Mouse (Mus musculus) kidney, embryonic 16.5 days (tissue): ENCODE data around the gene Rxra. TPM values are rescaled to one million over a fixed set of nuclear protein-coding genes. Genes with fewer than 3 reads are reported as not detected.

Experiments
- ATAC-seq: fragments of 200-750 bp; cut with Nextera tagmentation; 2 replicates; pipeline ENCODE4 v1.8.0; 2017; ENCODE audit warnings: moderate TSS enrichment; ENCODE audit not compliant: low FRiP score, low TSS enrichment
- H3K27ac ChIP-seq: fragments of 300-500 bp; sonication (generic); 2 replicates; pipeline ENCODE4 v1.5.1; 2014; ENCODE audit warnings: low read length
- H3K27me3 ChIP-seq: fragments of 300-500 bp; sonication (generic); 2 replicates; pipeline ENCODE4 v1.6.1; 2014; ENCODE audit warnings: low read length, control low read depth, mixed read lengths; ENCODE audit not compliant: insufficient read depth
- H3K36me3 ChIP-seq: fragments of 300-500 bp; sonication (generic); 2 replicates; pipeline ENCODE4 v1.6.1; 2014; ENCODE audit warnings: low read length, control low read depth, mixed read lengths; ENCODE audit not compliant: insufficient read depth
- H3K4me1 ChIP-seq: fragments of 300-500 bp; sonication (generic); 2 replicates; pipeline ENCODE4 v1.6.1; 2014; ENCODE audit warnings: low read length, control low read depth, mixed read lengths; ENCODE audit not compliant: insufficient read depth
- H3K4me2 ChIP-seq: fragments of 300-500 bp; sonication (generic); replicated peaks from 2 replicates; pipeline ENCODE4 v1.6.1; 2014; ENCODE audit warnings: low read depth, low read length
- H3K4me3 ChIP-seq: fragments of 300-500 bp; sonication (generic); 2 replicates; pipeline ENCODE4 v1.5.1; 2014; ENCODE audit warnings: mild to moderate bottlenecking, low read length
- H3K9ac ChIP-seq: fragments of 300-500 bp; sonication (generic); replicated peaks from 2 replicates; pipeline ENCODE4 v1.6.1; 2014; ENCODE audit warnings: low read length
- H3K9me3 ChIP-seq: fragments of 300-500 bp; sonication (generic); 2 replicates; pipeline ENCODE4 v1.6.1; 2016; ENCODE audit warnings: low read length, control low read depth
- WGBS: fragments of 180-500 bp; shearing (Covaris S2); extraction: QIAGEN DNeasy Blood & Tissue Kit; methylation state at CpG from one replicate; pipeline ENCODE4 v1.1.7; 2014; 5-methylcytosine and 5-hydroxymethylcytosine counted together
- polyA plus RNA-seq: library from polyadenylated mRNA; unstranded; fragments of >200 nt; fragmentation: Nextera tagmentation; extraction: Ambion mirVana; gene quantifications from 2 replicates; pipeline ENCODE4 v1.2.1, GENCODE M21; 2015

The Rxra gene
- polyA plus RNA-seq, 1 experiment from 2014 or later: 11.6 TPM

GRCm38 (mm10) chr2:27754094-27754493 lies 77.9 kb downstream of the Rxra start:
- 94% methylated on average over 9 of the region's 9 CpGs for WGBS
- no peak for ATAC-seq
- Histone ChIP-seq H3K27ac (no peak overlapping the region), H3K4me1 (peaks cover 40% of the 10 kb centered on the region), H3K9me3 (no peaks in the 10 kb centered on the region), H3K4me2 (no peak overlapping the region), H3K9ac (no peak overlapping the region), H3K27me3 (0 out of 2 replicates have a peak, but pooled peaks cover 6% of the 10 kb centered on the region), H3K4me3 (no peak overlapping the region), H3K36me3 (peaks cover 31% of the 10 kb centered on the region)

DNA sequence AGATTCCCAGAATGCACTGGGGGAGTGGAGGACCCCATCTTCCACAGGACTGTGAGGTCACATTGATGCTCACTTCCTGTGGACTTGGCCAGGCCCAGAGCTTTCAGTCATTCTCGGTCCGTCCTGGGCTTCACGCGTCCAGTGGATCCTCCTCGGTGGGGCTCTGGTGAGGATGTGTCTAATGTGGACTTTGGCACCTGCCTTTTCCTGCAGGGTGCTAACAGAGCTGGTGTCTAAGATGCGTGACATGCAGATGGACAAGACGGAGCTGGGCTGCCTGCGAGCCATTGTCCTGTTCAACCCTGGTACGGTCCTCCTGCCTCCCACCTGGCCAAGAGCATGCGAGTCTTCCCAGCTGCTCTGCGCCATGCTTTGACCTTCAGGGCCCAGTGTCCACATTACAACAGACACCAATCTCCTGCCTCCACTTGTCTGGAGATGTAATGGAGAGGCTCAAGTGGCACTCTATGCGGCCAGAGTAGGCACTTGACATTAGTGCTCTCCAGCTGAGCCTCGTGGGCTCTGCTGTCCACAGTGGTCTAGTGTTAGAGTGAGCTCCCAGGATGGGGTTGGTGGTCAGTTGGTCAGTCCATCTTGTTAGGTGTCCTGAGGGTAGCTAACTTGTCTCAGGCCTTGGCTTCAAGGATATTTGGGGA lies 79.9 kb downstream of the Rxra start:
- 78% methylated on average over 13 of the region's 13 CpGs for WGBS
- Histone ChIP-seq H3K36me3 (peaks cover 42% of the 10 kb centered on the region), H3K4me1 (peaks cover 38% of the 10 kb centered on the region), H3K9ac (no peak overlapping the region), H3K4me3 (no peak overlapping the region), H3K27ac (no peak overlapping the region), H3K4me2 (no peak overlapping the region), H3K9me3 (no peaks in the 10 kb centered on the region), H3K27me3 (0 out of 2 replicates have a peak, but pooled peaks cover 6% of the 10 kb centered on the region)
- ATAC-seq: no peak

- no peaks in the 10 kb centered on the region for H3K9me3 ChIP-seq
- H3K4me1 ChIP-seq: peaks cover 30% of the 10 kb centered on the region
- WGBS: 19% methylated on average over 20 of the region's 20 CpGs
- H3K27me3 ChIP-seq: no peaks in the 10 kb centered on the region
- H3K4me3 ChIP-seq: no peak overlapping the region
- peak overlapping the region; percentile 95 for H3K27ac ChIP-seq
- H3K9ac ChIP-seq: peak overlapping the region; percentile 2
- peak overlapping the region; percentile 30 for H3K4me2 ChIP-seq
- peak; percentile 93 for ATAC-seq
- peaks cover 29% of the 10 kb centered on the region for H3K36me3 ChIP-seq
Observed at GRCm38 (mm10) chr2:27758414-27759301, 82.4 kb downstream of the Rxra start.

GRCm38 (mm10) chr2:27759431-27759830 lies 83.2 kb downstream of the Rxra start:
- H3K4me3 ChIP-seq: no peak overlapping the region
- H3K9me3 ChIP-seq: no peaks in the 10 kb centered on the region
- H3K36me3 ChIP-seq: peaks cover 25% of the 10 kb centered on the region
- WGBS: 88% methylated on average over 14 of the region's 14 CpGs
- no peak for ATAC-seq
- H3K27me3 ChIP-seq: no peaks in the 10 kb centered on the region
- H3K4me1 ChIP-seq: peaks cover 32% of the 10 kb centered on the region
- peak overlapping the region; percentile 2; the same call in 1 of the 2 replicates for H3K9ac ChIP-seq
- no peak overlapping the region for H3K4me2 ChIP-seq
- peak overlapping the region; percentile 95 for H3K27ac ChIP-seq

GRCm38 (mm10) chr2:27761260-27761995 lies 85.2 kb downstream of the Rxra start:
- no peak for ATAC-seq
- Histone ChIP-seq H3K36me3 (peaks cover 11% of the 10 kb centered on the region), H3K9me3 (no peaks in the 10 kb centered on the region), H3K27me3 (no peaks in the 10 kb centered on the region), H3K9ac (no peak overlapping the region), H3K27ac (no peak overlapping the region), H3K4me1 (peaks cover 33% of the 10 kb centered on the region), H3K4me3 (no peak overlapping the region), H3K4me2 (no peak overlapping the region)
- WGBS: 92% methylated on average over 10 of the region's 10 CpGs

GRCm38 (mm10) chr2:27761996-27762340 lies 85.7 kb downstream of the Rxra start:
- Histone ChIP-seq H3K9ac (no peak overlapping the region), H3K9me3 (no peaks in the 10 kb centered on the region), H3K4me3 (no peak overlapping the region), H3K27ac (no peak overlapping the region), H3K27me3 (no peaks in the 10 kb centered on the region), H3K4me2 (no peak overlapping the region), H3K4me1 (peaks cover 33% of the 10 kb centered on the region), H3K36me3 (peaks cover 11% of the 10 kb centered on the region)
- ATAC-seq: no peak
- WGBS: 90% methylated on average over 9 of the region's 9 CpGs

DNA sequence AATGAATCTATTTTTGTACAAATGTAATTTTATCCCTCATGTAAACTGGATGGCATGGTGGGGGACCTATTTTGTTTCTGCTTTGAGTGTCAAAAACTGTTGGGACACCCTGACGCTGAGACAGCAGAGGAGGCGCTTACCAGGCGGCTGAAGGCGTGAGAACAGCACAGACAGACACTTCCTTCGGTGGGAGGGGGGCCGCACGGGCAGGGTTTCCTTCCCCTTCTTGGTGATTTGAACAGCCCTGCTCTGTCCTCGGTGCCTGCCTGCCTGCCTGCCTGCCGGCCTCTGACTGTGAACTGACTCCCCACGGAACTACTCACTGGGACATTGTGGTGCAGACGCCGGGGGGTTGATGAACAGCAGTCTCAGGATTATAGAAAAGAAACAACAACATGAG lies 86.3 kb downstream of the Rxra start:
- Histone ChIP-seq H3K4me2 (no peak overlapping the region), H3K4me3 (no peak overlapping the region), H3K27me3 (no peaks in the 10 kb centered on the region), H3K27ac (no peak overlapping the region), H3K4me1 (peaks cover 31% of the 10 kb centered on the region), H3K9me3 (no peaks in the 10 kb centered on the region), H3K9ac (no peak overlapping the region), H3K36me3 (peaks cover 11% of the 10 kb centered on the region)
- whole genome bisulfite sequencing: 49% methylated on average over 12 of the region's 12 CpGs
- no peak for ATAC-seq

DNA sequence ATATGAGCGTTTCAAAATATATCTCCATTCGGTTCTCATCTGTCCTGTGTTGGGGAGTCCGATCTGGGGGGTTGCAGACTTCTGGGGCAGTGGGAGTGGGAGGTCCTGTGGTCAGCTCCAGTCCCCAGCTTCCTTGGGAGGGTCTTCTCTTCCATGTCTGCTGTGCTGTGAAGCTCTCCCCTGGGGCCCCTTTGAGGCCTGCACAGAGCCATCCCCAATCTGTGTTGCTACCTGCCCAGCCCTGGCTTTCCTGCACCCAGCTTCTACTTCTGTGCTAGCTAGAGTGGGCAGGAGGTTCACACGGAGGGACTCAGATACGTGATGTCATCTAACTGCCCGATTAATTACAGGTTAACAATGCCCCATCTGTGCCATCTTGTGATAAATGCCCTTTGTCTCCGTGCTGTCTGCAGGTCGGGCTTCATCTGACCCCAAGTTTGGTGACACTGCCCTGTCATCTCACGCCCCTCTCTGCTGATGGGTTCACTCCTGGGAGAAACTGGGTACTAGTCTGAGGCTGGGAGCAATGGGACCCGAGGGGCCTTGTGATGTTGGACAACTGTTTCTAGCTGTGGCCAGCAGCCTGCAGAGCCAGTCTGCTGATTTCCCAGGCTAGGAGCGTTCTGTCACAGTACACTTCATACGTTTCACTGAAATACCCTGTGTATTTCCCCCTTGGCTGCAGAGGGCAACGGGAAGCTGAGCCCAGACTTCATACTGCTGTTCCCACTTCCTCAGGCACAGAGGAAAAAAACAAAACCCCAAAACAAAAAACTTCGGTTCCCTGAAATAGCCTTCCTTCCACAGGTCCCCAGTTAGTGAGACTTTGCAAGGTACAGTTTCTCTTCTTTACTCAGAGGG lies 86.9 kb downstream of the Rxra start:
- peaks cover 26% of the 10 kb centered on the region for H3K4me1 ChIP-seq
- H3K4me3 ChIP-seq: no peak overlapping the region
- no peaks in the 10 kb centered on the region for H3K9me3 ChIP-seq
- no peak overlapping the region for H3K9ac ChIP-seq
- no peak overlapping the region for H3K4me2 ChIP-seq
- H3K27ac ChIP-seq: no peak overlapping the region; the same call in 1 of the 2 replicates
- no peak for ATAC-seq
- 71% methylated on average over 14 of the region's 14 CpGs for WGBS
- no peaks in the 10 kb centered on the region for H3K27me3 ChIP-seq
- H3K36me3 ChIP-seq: peaks cover 11% of the 10 kb centered on the region

- Histone ChIP-seq H3K4me2 (no peak overlapping the region), H3K4me1 (peaks cover 15% of the 10 kb centered on the region), H3K36me3 (peaks cover 11% of the 10 kb centered on the region), H3K4me3 (no peak overlapping the region), H3K9ac (no peak overlapping the region), H3K27me3 (no peaks in the 10 kb centered on the region), H3K27ac (no peak overlapping the region), H3K9me3 (no peaks in the 10 kb centered on the region)
- ATAC-seq: peak; percentile 57
- 18% methylated on average over 6 of the region's 6 CpGs for WGBS
Observed at GRCm38 (mm10) chr2:27764256-27764936, 88.2 kb downstream of the Rxra start.
